Mouse (Mus musculus): ENCODE measurements around the gene E4f1. TPM values are rescaled to one million over a fixed set of nuclear protein-coding genes. Genes with fewer than 3 reads are reported as not detected.
"Not testable (repeated sequence)": the region's sequence is repeated elsewhere in the genome, so short reads cannot be mapped to it uniquely, and the experiment has no call there.

Gene E4f1
- polyA plus RNA-seq, 1 experiment from 2014 or later: 41.9 TPM

- Histone ChIP-seq H3K4me3 (peak overlapping the region; percentile 76), H3K9ac (replicated peaks) (peak overlapping the region; percentile 89), H3K4me1 (peaks cover 24% of the 10 kb centered on the region), H3K27ac (replicated peaks) (peak overlapping the region; percentile 89), H3K9me3 (no peaks in the 10 kb centered on the region), H3K36me3 (peaks cover 10% of the 10 kb centered on the region), H3K4me2 (replicated peaks) (peak overlapping the region; percentile 99), H3K27me3 (no peaks in the 10 kb centered on the region)
- WGBS: 19% methylated on average over 7 of the region's 7 CpGs
- ATAC-seq (ENCODE audit: low FRiP score, low read depth): no peak
Observed at GRCm38 (mm10) chr17:24469336-24469909, 690 bp downstream of the E4f1 start.

- no peak for ATAC-seq (ENCODE audit: low FRiP score, low read depth)
- WGBS: 89% methylated on average over 5 of the region's 5 CpGs
- Histone ChIP-seq H3K9ac (replicated peaks) (no peak overlapping the region), H3K27ac (replicated peaks) (no peak overlapping the region), H3K27me3 (no peaks in the 10 kb centered on the region), H3K4me1 (peaks cover 24% of the 10 kb centered on the region), H3K36me3 (peaks cover 4% of the 10 kb centered on the region; the same call in 1 of the 2 replicates), H3K4me3 (no peak overlapping the region), H3K9me3 (no peaks in the 10 kb centered on the region), H3K4me2 (replicated peaks) (no peak overlapping the region)
Observed at GRCm38 (mm10) chr17:24468636-24469246, 1.4 kb downstream of the E4f1 start.

GRCm38 (mm10) chr17:24463374-24464133 lies 6.6 kb downstream of the E4f1 start:
- no peak overlapping the region for H3K27ac ChIP-seq (replicated peaks)
- H3K27me3 ChIP-seq: no peaks in the 10 kb centered on the region
- H3K4me1 ChIP-seq: no peaks in the 10 kb centered on the region
- H3K9ac ChIP-seq (replicated peaks): no peak overlapping the region
- no peaks in the 10 kb centered on the region for H3K9me3 ChIP-seq
- H3K4me3 ChIP-seq: no peak overlapping the region
- 60% methylated on average over 6 of the region's 6 CpGs for WGBS
- H3K36me3 ChIP-seq: no peaks in the 10 kb centered on the region
- no peak overlapping the region for H3K4me2 ChIP-seq (replicated peaks)
- no peak for ATAC-seq (ENCODE audit: low FRiP score, low read depth)

GRCm38 (mm10) chr17:24462932-24463331 lies 7.2 kb downstream of the E4f1 start:
- Histone ChIP-seq H3K27ac (replicated peaks) (no peak overlapping the region), H3K36me3 (no peaks in the 10 kb centered on the region), H3K4me1 (no peaks in the 10 kb centered on the region), H3K4me3 (no peak overlapping the region), H3K27me3 (no peaks in the 10 kb centered on the region), H3K9ac (replicated peaks) (no peak overlapping the region), H3K4me2 (replicated peaks) (no peak overlapping the region), H3K9me3 (no peaks in the 10 kb centered on the region)
- WGBS: 90% methylated on average over 1 of the region's 1 CpGs
- ATAC-seq (ENCODE audit: low FRiP score, low read depth): no peak

GRCm38 (mm10) chr17:24461580-24461979 lies 8.5 kb downstream of the E4f1 start:
- H3K4me3 ChIP-seq: no peak overlapping the region
- ATAC-seq (ENCODE audit: low FRiP score, low read depth): no peak
- no peaks in the 10 kb centered on the region for H3K36me3 ChIP-seq
- 68% methylated on average over 2 of the region's 2 CpGs for WGBS
- no peaks in the 10 kb centered on the region for H3K4me1 ChIP-seq
- H3K4me2 ChIP-seq (replicated peaks): no peak overlapping the region
- no peak overlapping the region for H3K9ac ChIP-seq (replicated peaks)
- H3K27ac ChIP-seq (replicated peaks): no peak overlapping the region
- no peaks in the 10 kb centered on the region for H3K27me3 ChIP-seq
- H3K9me3 ChIP-seq: no peaks in the 10 kb centered on the region

GRCm38 (mm10) chr17:24455523-24456206 lies 14.4 kb downstream of the E4f1 start:
- not testable (repeated sequence) for H3K36me3 ChIP-seq; H3K9me3 ChIP-seq; H3K9ac ChIP-seq (replicated peaks); H3K27ac ChIP-seq (replicated peaks); H3K27me3 ChIP-seq
- H3K4me1 ChIP-seq: peaks cover 12% of the 10 kb centered on the region
- ATAC-seq (ENCODE audit: low FRiP score, low read depth): peak; percentile 35
- H3K4me3 ChIP-seq: peak overlapping the region; percentile 83
- 54% methylated on average over 10 of the region's 10 CpGs for WGBS
- peak overlapping the region; percentile 67 for H3K4me2 ChIP-seq (replicated peaks)

- H3K36me3 ChIP-seq: peaks cover 16% of the 10 kb centered on the region
- WGBS: under 1% methylated on average over 67 of the region's 67 CpGs
- H3K9ac ChIP-seq (replicated peaks): peak overlapping the region; percentile 89
- no peaks in the 10 kb centered on the region for H3K9me3 ChIP-seq
- peak; percentile 95 for ATAC-seq (ENCODE audit: low FRiP score, low read depth)
- H3K27ac ChIP-seq (replicated peaks): peak overlapping the region; percentile 90
- peaks cover 12% of the 10 kb centered on the region for H3K4me1 ChIP-seq
- peak overlapping the region; percentile 67 for H3K4me2 ChIP-seq (replicated peaks)
- H3K4me3 ChIP-seq: peak overlapping the region; percentile 83
- no peaks in the 10 kb centered on the region for H3K27me3 ChIP-seq
Observed at GRCm38 (mm10) chr17:24454756-24455522, 15.2 kb downstream of the E4f1 start.

- H3K9ac ChIP-seq (replicated peaks): peak overlapping the region; percentile 89
- H3K4me1 ChIP-seq: peaks cover 12% of the 10 kb centered on the region
- no peaks in the 10 kb centered on the region for H3K9me3 ChIP-seq
- WGBS: 10% methylated on average over 14 of the region's 14 CpGs
- H3K36me3 ChIP-seq: peaks cover 22% of the 10 kb centered on the region
- ATAC-seq (ENCODE audit: low FRiP score, low read depth): no peak
- H3K4me3 ChIP-seq: peak overlapping the region; percentile 83
- peak overlapping the region; percentile 67 for H3K4me2 ChIP-seq (replicated peaks)
- H3K27me3 ChIP-seq: no peaks in the 10 kb centered on the region
- H3K27ac ChIP-seq (replicated peaks): peak overlapping the region; percentile 90
Observed at GRCm38 (mm10) chr17:24454218-24454755, 15.8 kb downstream of the E4f1 start.

GRCm38 (mm10) chr17:24453372-24453771 lies 16.7 kb downstream of the E4f1 start:
- no peak overlapping the region for H3K9ac ChIP-seq (replicated peaks)
- H3K27ac ChIP-seq (replicated peaks): no peak overlapping the region
- H3K36me3 ChIP-seq: peaks cover 32% of the 10 kb centered on the region
- peak overlapping the region; percentile 67 for H3K4me2 ChIP-seq (replicated peaks)
- WGBS: 92% methylated on average over 2 of the region's 2 CpGs
- H3K9me3 ChIP-seq: no peaks in the 10 kb centered on the region
- H3K4me1 ChIP-seq: peaks cover 12% of the 10 kb centered on the region
- ATAC-seq (ENCODE audit: low FRiP score, low read depth): no peak
- H3K4me3 ChIP-seq: no peak overlapping the region
- H3K27me3 ChIP-seq: no peaks in the 10 kb centered on the region

- no peak for ATAC-seq (ENCODE audit: low FRiP score, low read depth)
- 96% methylated on average over 6 of the region's 6 CpGs for whole genome bisulfite sequencing
Observed at GRCm38 (mm10) chr17:24451220-24451619, 18.9 kb downstream of the E4f1 start.

GRCm38 (mm10) chr17:24449507-24449906 lies 20.6 kb downstream of the E4f1 start:
- peaks cover 12% of the 10 kb centered on the region for H3K4me1 ChIP-seq
- no peak overlapping the region for H3K27ac ChIP-seq (replicated peaks)
- no peak for ATAC-seq (ENCODE audit: low FRiP score, low read depth)
- peaks cover 70% of the 10 kb centered on the region for H3K36me3 ChIP-seq
- no peak overlapping the region for H3K4me2 ChIP-seq (replicated peaks)
- H3K9me3 ChIP-seq: no peaks in the 10 kb centered on the region
- no peak overlapping the region for H3K9ac ChIP-seq (replicated peaks)
- no peaks in the 10 kb centered on the region for H3K27me3 ChIP-seq
- WGBS: 89% methylated on average over 6 of the region's 6 CpGs
- no peak overlapping the region for H3K4me3 ChIP-seq

More at GRCm38 (mm10) chr17:24451220-24451619, 18.9 kb downstream of the E4f1 start:
- Histone ChIP-seq H3K36me3 (peaks cover 53% of the 10 kb centered on the region), H3K4me2 (replicated peaks) (no peak overlapping the region), H3K9ac (replicated peaks) (no peak overlapping the region), H3K4me3 (no peak overlapping the region), H3K27me3 (no peaks in the 10 kb centered on the region), H3K9me3 (no peaks in the 10 kb centered on the region), H3K4me1 (peaks cover 12% of the 10 kb centered on the region), H3K27ac (replicated peaks) (no peak overlapping the region)

All from midbrain, embryonic 12.5 days (tissue).